Mouse (Mus musculus) kidney, adult 18-20 months (tissue): ENCODE measurements around the gene Kcnh7.

ENCODE experiments used
- DNase-seq: peaks from one replicate; pipeline ENCODE4 v3.0.0; 2021

Kcnh7 gene

GRCm38 (mm10) chr2:63183563-63184545, at the start of gene Kcnh7:
Gene Kcnh7 (minus strand): TSS chr2:63184287.
- DNase-seq: no peak

GRCm38 (mm10) chr2:63207435-63207834, 23.3 kb upstream of the Kcnh7 start:
- DNase-seq: no peak

GRCm38 (mm10) chr2:63186014-63186413, 1.9 kb upstream of the Kcnh7 start:
- no peak for DNase-seq

GRCm38 (mm10) chr2:63184551-63185430, 704 bp upstream of the Kcnh7 start:
- peak; percentile 7 for DNase-seq

GRCm38 (mm10) chr2:63153701-63154100, 30.4 kb downstream of the Kcnh7 start:
- no peak for DNase-seq

- no peak for DNase-seq
Observed at GRCm38 (mm10) chr2:63127762-63128516, 56.1 kb downstream of the Kcnh7 start.

- DNase-seq: no peak
Observed at GRCm38 (mm10) chr2:63120316-63120715, 63.8 kb downstream of the Kcnh7 start.

GRCm38 (mm10) chr2:63117209-63118193, 66.6 kb downstream of the Kcnh7 start:
- DNase-seq: no peak

GRCm38 (mm10) chr2:63105971-63106370, 78.1 kb downstream of the Kcnh7 start:
- no peak for DNase-seq

GRCm38 (mm10) chr2:63099676-63100075, 84.4 kb downstream of the Kcnh7 start:
- no peak for DNase-seq

GRCm38 (mm10) chr2:63091775-63092174, 92.3 kb downstream of the Kcnh7 start:
- DNase-seq: no peak

GRCm38 (mm10) chr2:63090447-63090846, 93.6 kb downstream of the Kcnh7 start:
- DNase-seq: no peak

- no peak for DNase-seq
Observed at GRCm38 (mm10) chr2:63058386-63058785, 125.7 kb downstream of the Kcnh7 start.

GRCm38 (mm10) chr2:63049884-63050283, 134.2 kb downstream of the Kcnh7 start:
- DNase-seq: no peak

- no peak for DNase-seq
Observed at GRCm38 (mm10) chr2:63039718-63040117, 144.4 kb downstream of the Kcnh7 start.

- no peak for DNase-seq
Observed at GRCm38 (mm10) chr2:63014909-63015308, 169.2 kb downstream of the Kcnh7 start.

- no peak for DNase-seq
Observed at GRCm38 (mm10) chr2:63009141-63009540, 174.9 kb downstream of the Kcnh7 start.

- DNase-seq: no peak
Observed at GRCm38 (mm10) chr2:63002784-63003183, 181.3 kb downstream of the Kcnh7 start.

GRCm38 (mm10) chr2:62997692-62998091, 186.4 kb downstream of the Kcnh7 start:
- DNase-seq: no peak

GRCm38 (mm10) chr2:62988616-62989015, 195.5 kb downstream of the Kcnh7 start:
- no peak for DNase-seq

- DNase-seq: no peak
Observed at GRCm38 (mm10) chr2:62983936-62984335, 200.2 kb downstream of the Kcnh7 start.
